Mouse (Mus musculus) embryo, embryonic 10.5 days (tissue): Measurements from ENCODE around the gene Pik3r1.

ENCODE experiments used
- DNase-seq: peaks from one replicate; pipeline ENCODE4 v3.0.0-alpha.2; 2015; ENCODE audit warnings: low spot score

Pik3r1 gene

GRCm38 (mm10) chr13:101738769-101739168 lies 29.2 kb downstream of the Pik3r1 start:
- DNase-seq, result no peak

- DNase-seq, result no peak
Measured at GRCm38 (mm10) chr13:101736521-101737387, 31.3 kb downstream of the Pik3r1 start.

GRCm38 (mm10) chr13:101735364-101736120 lies 32.5 kb downstream of the Pik3r1 start:
- DNase-seq, result peak; percentile 49

GRCm38 (mm10) chr13:101734227-101734626 lies 33.8 kb downstream of the Pik3r1 start:
- DNase-seq, result no peak

GRCm38 (mm10) chr13:101732675-101733074 lies 35.3 kb downstream of the Pik3r1 start:
- no peak for DNase-seq

DNA sequence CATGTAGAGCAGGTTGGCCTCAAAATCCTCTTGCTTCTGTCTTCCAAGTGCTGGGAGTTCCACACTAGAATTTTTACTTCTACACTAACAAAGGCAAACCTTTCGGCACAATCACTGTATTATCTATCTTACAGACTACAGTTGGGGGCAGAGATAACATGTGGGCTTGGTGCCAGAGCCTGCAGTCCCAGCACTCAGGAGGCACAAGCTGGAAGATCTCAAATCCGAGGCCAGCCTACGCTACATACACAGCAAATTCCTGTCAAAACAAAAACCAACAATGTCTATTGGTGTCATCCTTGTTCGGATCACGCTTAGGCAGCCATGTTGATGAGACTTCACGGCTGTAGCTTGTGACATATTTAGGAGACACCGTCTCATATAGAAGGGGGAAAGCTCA lies 36.2 kb downstream of the Pik3r1 start:
- no peak for DNase-seq

DNA sequence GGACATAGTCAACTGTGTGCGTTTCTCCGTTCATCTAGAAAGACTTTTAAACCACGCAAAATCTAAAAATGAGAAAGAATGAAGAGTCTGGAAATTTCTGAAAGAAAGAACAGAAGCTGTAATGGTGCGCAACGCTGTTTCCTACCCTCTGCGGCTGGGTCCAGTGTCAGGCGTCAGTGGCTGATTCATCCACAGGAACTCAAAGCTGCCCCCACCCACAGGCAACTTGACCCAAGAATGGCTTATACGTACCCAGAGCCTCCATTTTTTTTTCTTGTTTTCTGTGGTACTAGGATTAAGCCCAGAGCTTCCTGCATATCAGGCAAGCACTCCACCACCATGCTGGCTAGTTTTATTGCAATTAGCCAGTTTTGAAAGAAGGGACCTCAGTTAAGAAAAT lies 37.7 kb downstream of the Pik3r1 start:
- no peak for DNase-seq

DNA sequence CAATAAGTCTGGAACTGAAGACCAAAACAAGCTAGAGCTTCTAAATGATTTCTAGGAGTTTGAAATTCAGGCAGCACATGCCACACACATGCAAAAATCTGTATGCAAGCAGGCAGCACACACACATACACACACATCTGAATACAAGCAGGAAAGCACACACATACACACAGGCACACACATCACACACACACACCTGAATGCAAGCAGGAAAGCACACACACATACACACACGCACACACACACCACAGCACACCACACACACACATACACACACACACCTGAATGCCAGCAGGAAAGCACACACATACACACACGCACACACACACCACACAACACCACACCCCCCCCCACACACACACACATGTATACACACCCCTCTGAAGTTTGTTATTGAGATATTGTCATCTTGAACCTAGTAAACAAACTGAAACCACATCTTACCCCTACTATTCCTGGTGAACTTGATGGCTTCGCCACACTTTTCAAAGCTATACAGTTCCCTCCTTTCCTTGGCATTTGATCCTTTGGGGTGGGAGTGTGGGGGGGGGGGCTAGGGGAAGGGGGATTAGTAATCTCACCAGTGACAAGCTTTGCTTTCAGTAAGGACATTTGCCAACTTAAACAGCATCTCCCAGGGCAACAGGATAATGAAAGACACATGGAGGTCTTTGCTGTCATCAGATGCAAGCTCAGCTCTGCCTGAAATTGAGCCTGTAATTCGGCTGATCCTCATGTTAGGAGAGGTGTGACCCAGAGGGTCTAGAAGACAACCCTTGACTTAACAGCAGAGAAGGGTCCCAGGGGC lies 38.6 kb downstream of the Pik3r1 start:
- DNase-seq, result peak; percentile 66

- DNase-seq, result peak; percentile 64
Measured at GRCm38 (mm10) chr13:101728816-101729215, 39.2 kb downstream of the Pik3r1 start.

GRCm38 (mm10) chr13:101728300-101728699 lies 39.7 kb downstream of the Pik3r1 start:
- no peak for DNase-seq

DNA sequence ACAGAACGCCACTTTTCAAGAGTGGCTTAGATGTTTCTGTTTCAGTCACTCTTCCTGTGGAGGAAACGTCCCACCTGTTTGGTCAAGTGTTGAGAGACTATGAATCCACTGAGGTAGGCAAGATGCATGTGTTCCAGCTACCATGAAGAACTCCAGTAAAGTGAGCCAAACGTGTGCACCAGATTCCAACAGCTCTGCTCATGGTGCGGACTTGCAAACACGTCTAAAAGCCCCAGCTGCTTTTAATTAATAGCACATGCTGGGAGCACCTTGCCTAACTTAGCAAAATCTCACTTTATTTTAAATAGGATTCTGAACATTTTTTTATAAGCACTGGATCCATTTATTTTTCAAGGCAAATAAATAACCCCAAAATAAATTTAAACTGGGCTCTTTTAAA lies 40.2 kb downstream of the Pik3r1 start:
- DNase-seq, result peak; percentile 52

DNA sequence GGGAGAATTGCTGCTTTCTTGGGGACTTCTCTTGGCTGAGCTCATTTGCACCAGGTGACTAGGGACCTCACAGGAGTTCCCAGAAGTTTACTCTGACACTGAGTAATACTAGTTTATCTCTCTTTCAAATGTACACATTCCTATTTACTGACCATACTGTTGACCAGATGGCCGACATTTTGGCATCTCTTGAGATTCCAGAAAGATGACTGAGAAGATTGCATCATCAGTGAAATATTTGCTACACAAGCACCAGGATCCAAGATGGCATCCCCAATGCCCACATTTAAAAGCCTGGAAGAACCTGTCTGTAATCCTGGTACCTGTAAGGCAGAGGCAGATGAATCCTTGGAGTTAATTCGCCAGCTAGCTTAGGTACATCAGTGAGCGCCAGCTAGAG lies 41.1 kb downstream of the Pik3r1 start:
- no peak for DNase-seq

- no peak for DNase-seq
Measured at GRCm38 (mm10) chr13:101721901-101722595, 46.0 kb downstream of the Pik3r1 start.

DNA sequence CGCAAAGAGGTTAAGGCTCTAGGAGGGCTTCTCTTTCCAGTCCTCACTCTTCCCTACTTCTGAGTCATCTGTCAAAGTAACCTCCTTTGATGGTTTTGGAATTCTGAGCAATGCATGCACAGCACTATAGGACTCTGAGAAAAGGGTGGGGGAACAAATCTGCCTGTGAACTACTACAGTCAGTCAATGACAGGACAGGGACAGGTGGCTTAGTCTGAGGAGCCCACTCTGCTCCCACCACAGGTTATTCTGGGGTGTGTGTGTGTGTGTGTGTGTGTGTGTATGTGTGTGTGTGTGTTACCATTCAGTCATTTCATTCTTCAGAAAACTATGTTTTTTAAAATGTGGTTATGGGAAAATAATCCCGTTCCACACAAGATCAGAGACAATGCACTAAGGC lies 46.9 kb downstream of the Pik3r1 start:
- DNase-seq, result no peak

DNA sequence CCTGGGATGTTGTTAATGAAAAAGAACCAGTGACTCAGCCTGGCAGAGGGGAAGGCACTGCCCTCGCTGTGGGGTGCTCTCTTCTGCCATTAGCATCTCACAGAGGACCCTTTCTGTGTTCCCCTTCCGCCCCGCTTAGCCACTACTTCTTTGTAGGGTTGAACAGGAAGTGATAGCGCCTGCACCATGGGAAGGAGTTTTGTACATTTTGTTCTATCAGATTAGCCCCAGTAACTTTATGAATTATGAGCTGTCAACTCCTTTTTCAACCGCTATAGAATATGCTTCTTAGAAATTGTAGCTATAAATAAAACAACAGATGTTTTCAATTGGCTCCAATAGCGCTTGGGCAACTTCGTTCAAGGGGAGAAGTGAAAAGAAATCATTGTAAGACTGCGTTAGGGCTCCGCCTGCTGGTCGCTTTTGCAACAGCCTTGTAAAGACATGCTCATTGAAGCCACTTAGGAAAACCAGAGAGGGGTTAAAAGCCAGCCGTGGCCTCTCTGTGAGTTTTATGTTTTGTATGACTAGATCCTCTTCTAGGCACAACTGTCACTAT lies 48.6 kb downstream of the Pik3r1 start:
- DNase-seq, result peak; percentile 93

DNA sequence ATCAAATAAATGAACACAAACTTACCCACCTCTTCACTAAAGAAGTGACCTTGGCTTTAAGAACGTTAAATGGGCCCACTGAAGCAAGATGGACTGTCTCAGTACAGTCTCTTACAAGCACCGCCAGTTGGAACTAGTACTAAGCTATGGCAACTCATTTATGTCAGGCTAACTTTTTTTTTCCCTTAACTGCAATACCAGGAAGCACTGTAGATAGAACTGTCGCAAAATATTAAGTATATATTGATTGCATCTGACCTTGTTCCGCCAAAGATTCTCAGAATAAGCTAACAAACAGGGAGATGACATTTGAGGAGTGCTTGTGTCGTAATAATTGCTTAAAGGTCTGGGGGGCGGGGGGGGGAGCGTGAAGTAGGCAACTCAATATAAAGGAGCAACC lies 49.3 kb downstream of the Pik3r1 start:
- DNase-seq, result no peak

- no peak for DNase-seq
Measured at GRCm38 (mm10) chr13:101717836-101718235, 50.2 kb downstream of the Pik3r1 start.

DNA sequence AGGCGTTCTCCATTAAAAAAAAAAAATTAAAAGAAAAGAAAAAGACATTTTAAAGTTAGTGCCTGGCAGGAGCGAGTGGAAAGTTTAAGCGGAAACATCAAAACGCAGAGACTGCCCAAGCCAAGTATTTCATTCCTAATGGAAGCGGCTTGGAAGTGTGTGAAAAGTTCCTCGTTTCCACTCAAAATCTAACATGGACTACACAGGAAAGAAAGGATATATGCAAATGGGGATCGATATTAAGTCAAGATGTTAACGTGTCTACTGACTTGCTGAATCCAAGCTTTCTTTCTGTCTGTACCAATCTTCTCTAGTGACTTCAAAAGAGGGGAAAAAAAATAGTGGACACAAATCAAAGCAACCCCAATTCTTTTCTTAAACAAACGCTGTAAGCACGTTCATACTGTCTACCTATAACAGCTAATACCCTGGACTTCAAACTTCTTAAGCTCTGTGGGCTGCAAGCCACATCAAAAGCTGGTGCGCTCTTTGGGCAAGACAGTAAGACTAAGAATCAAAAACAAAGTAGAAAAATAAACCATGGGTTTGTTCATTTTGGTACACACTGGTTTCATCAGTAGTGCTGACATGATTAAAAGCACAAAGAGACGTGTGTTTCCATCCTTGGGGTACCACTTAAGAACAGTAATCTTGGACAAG lies 54.5 kb downstream of the Pik3r1 start:
- no peak for DNase-seq

DNA sequence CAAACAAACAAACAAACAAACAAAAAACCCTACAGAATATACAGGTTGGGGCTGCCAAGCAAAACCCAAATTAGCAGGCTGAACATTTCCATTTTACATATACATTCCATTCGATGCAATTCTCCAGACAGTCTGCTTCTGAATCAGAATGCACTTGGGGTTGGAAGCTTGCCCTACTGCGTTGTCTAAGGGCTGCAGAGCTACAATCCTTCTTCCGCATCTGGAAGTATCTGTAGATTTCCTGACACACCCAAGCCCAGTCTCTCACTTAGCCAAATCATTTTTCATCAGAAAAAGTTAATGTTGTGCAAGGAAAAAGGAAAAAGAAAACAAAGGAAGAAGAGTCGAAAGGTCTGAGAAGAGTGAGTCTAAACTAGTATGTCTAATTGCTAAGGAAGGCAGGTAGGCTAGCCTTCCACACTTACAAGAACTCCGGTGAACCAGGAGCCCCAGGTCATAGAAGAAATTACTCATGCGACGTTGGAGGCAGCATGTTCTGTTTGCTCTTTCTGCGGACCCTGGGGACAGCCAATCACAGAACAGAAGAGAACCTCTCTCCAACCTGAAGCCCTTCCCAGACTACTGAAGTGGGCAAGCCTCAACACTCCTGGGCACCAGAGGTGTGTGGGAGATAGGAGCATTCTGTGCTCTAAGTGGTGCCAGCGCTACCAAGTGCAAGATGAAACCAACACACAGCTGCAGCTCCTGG lies 55.1 kb downstream of the Pik3r1 start:
- DNase-seq, result no peak

GRCm38 (mm10) chr13:101712099-101712498 lies 55.9 kb downstream of the Pik3r1 start:
- no peak for DNase-seq
